Mouse (Mus musculus): ENCODE measurements at regions not wholly inside any gene's neighbourhood (a gene's known extent, or its start where the extent isn't known, plus 50 kb on each side); places are given as distances from the start of the nearest gene placed in this dataset.
A peak's percentile ranks its signal among the peaks of the same experiment; 100 is the strongest.

- DNase-seq: no peak
- Histone ChIP-seq H3K27ac (replicated peaks; ENCODE audit: low read depth, low read length) (no peak overlapping the region), H3K27me3 (ENCODE audit: control insufficient read depth, insufficient read depth, low read length) (no peaks in the 10 kb centered on the region), H3K4me2 (ENCODE audit: low read length) (no peak overlapping the region), H3K36me3 (ENCODE audit: control insufficient read depth, insufficient read depth, low read length) (no peaks in the 10 kb centered on the region), H3K4me3 (replicated peaks; ENCODE audit: low read depth, low read length) (no peak overlapping the region), H3K9ac (replicated peaks; ENCODE audit: low read length) (no peak overlapping the region), H3K9me3 (ENCODE audit: control insufficient read depth, low read length) (no peaks in the 10 kb centered on the region), H3K4me1 (ENCODE audit: control insufficient read depth, insufficient read depth, low read length) (no peaks in the 10 kb centered on the region)
- no peak for ATAC-seq (ENCODE audit: low FRiP score, low TSS enrichment)
- 78% methylated on average over 2 of the region's 2 CpGs for WGBS
Measured at GRCm38 (mm10) chr10:115025950-115026349, 158.9 kb downstream of the Tph2 start.

GRCm38 (mm10) chr10:115019443-115019842 lies 165.4 kb downstream of the Tph2 start:
- H3K27me3 ChIP-seq (ENCODE audit: control insufficient read depth, insufficient read depth, low read length): no peaks in the 10 kb centered on the region
- no peaks in the 10 kb centered on the region for H3K9me3 ChIP-seq (ENCODE audit: control insufficient read depth, low read length)
- no peak overlapping the region for H3K4me3 ChIP-seq (replicated peaks; ENCODE audit: low read depth, low read length)
- 61% methylated on average over 9 of the region's 9 CpGs for WGBS
- H3K4me2 ChIP-seq (ENCODE audit: low read length): no peak overlapping the region
- DNase-seq: peak; percentile 13
- no peak for ATAC-seq (ENCODE audit: low FRiP score, low TSS enrichment)
- H3K36me3 ChIP-seq (ENCODE audit: control insufficient read depth, insufficient read depth, low read length): no peaks in the 10 kb centered on the region
- H3K27ac ChIP-seq (replicated peaks; ENCODE audit: low read depth, low read length): no peak overlapping the region
- no peaks in the 10 kb centered on the region for H3K4me1 ChIP-seq (ENCODE audit: control insufficient read depth, insufficient read depth, low read length)
- H3K9ac ChIP-seq (replicated peaks; ENCODE audit: low read length): no peak overlapping the region

GRCm38 (mm10) chr10:115013491-115014001 lies 171.3 kb downstream of the Tph2 start:
- H3K9ac ChIP-seq (replicated peaks; ENCODE audit: low read length): no peak overlapping the region
- ATAC-seq (ENCODE audit: low FRiP score, low TSS enrichment) (peak; percentile 76; the same call in 1 of the 2 replicates), DNase-seq (peak; percentile 73)
- peaks cover 15% of the 10 kb centered on the region for H3K4me1 ChIP-seq (ENCODE audit: control insufficient read depth, insufficient read depth, low read length)
- no peaks in the 10 kb centered on the region for H3K27me3 ChIP-seq (ENCODE audit: control insufficient read depth, insufficient read depth, low read length)
- peak overlapping the region; percentile 44 for H3K4me2 ChIP-seq (ENCODE audit: low read length)
- H3K9me3 ChIP-seq (ENCODE audit: control insufficient read depth, low read length): no peaks in the 10 kb centered on the region
- WGBS: 17% methylated on average over 11 of the region's 11 CpGs
- no peaks in the 10 kb centered on the region for H3K36me3 ChIP-seq (ENCODE audit: control insufficient read depth, insufficient read depth, low read length)
- peak overlapping the region; percentile 64 for H3K27ac ChIP-seq (replicated peaks; ENCODE audit: low read depth, low read length)
- 0 out of 2 replicates have a peak overlapping the region, but pooled peaks have one; percentile 8 for H3K4me3 ChIP-seq (replicated peaks; ENCODE audit: low read depth, low read length)

- 39% methylated on average over 6 of the region's 6 CpGs for WGBS
- Histone ChIP-seq H3K36me3 (ENCODE audit: control insufficient read depth, insufficient read depth, low read length) (no peaks in the 10 kb centered on the region), H3K27me3 (ENCODE audit: control insufficient read depth, insufficient read depth, low read length) (no peaks in the 10 kb centered on the region), H3K9ac (replicated peaks; ENCODE audit: low read length) (no peak overlapping the region), H3K4me2 (ENCODE audit: low read length) (peak overlapping the region; percentile 44), H3K27ac (replicated peaks; ENCODE audit: low read depth, low read length) (peak overlapping the region; percentile 64; the same call in 1 of the 2 replicates), H3K9me3 (ENCODE audit: control insufficient read depth, low read length) (no peaks in the 10 kb centered on the region), H3K4me3 (replicated peaks; ENCODE audit: low read depth, low read length) (no peak overlapping the region), H3K4me1 (ENCODE audit: control insufficient read depth, insufficient read depth, low read length) (peaks cover 15% of the 10 kb centered on the region)
- DNase-seq (peak; percentile 71), ATAC-seq (ENCODE audit: low FRiP score, low TSS enrichment) (peak; percentile 82)
Measured at GRCm38 (mm10) chr10:115012922-115013321, 171.9 kb downstream of the Tph2 start.

GRCm38 (mm10) chr10:115012316-115012715 lies 172.5 kb downstream of the Tph2 start:
- Histone ChIP-seq H3K9me3 (ENCODE audit: control insufficient read depth, low read length) (no peaks in the 10 kb centered on the region), H3K9ac (replicated peaks; ENCODE audit: low read length) (no peak overlapping the region), H3K27ac (replicated peaks; ENCODE audit: low read depth, low read length) (peak overlapping the region; percentile 45; the same call in 1 of the 2 replicates), H3K36me3 (ENCODE audit: control insufficient read depth, insufficient read depth, low read length) (no peaks in the 10 kb centered on the region), H3K27me3 (ENCODE audit: control insufficient read depth, insufficient read depth, low read length) (no peaks in the 10 kb centered on the region), H3K4me2 (ENCODE audit: low read length) (no peak overlapping the region), H3K4me1 (ENCODE audit: control insufficient read depth, insufficient read depth, low read length) (peaks cover 15% of the 10 kb centered on the region), H3K4me3 (replicated peaks; ENCODE audit: low read depth, low read length) (no peak overlapping the region)
- DNase-seq (peak; percentile 39), ATAC-seq (ENCODE audit: low FRiP score, low TSS enrichment) (peak; percentile 18; the same call in 1 of the 2 replicates)
- WGBS: 29% methylated on average over 7 of the region's 7 CpGs

GRCm38 (mm10) chr10:115011911-115012310 lies 172.9 kb downstream of the Tph2 start:
- Histone ChIP-seq H3K9ac (replicated peaks; ENCODE audit: low read length) (no peak overlapping the region), H3K27ac (replicated peaks; ENCODE audit: low read depth, low read length) (peak overlapping the region; percentile 45; the same call in 1 of the 2 replicates), H3K4me3 (replicated peaks; ENCODE audit: low read depth, low read length) (no peak overlapping the region), H3K4me1 (ENCODE audit: control insufficient read depth, insufficient read depth, low read length) (peaks cover 15% of the 10 kb centered on the region), H3K9me3 (ENCODE audit: control insufficient read depth, low read length) (no peaks in the 10 kb centered on the region), H3K4me2 (ENCODE audit: low read length) (no peak overlapping the region), H3K27me3 (ENCODE audit: control insufficient read depth, insufficient read depth, low read length) (no peaks in the 10 kb centered on the region), H3K36me3 (ENCODE audit: control insufficient read depth, insufficient read depth, low read length) (no peaks in the 10 kb centered on the region)
- DNase-seq (no peak), ATAC-seq (ENCODE audit: low FRiP score, low TSS enrichment) (no peak)
- 76% methylated on average over 3 of the region's 3 CpGs for WGBS

- Histone ChIP-seq H3K4me2 (ENCODE audit: low read length) (no peak overlapping the region), H3K9me3 (ENCODE audit: control insufficient read depth, low read length) (no peaks in the 10 kb centered on the region), H3K36me3 (ENCODE audit: control insufficient read depth, insufficient read depth, low read length) (no peaks in the 10 kb centered on the region), H3K27ac (replicated peaks; ENCODE audit: low read depth, low read length) (no peak overlapping the region), H3K4me1 (ENCODE audit: control insufficient read depth, insufficient read depth, low read length) (no peaks in the 10 kb centered on the region), H3K9ac (replicated peaks; ENCODE audit: low read length) (no peak overlapping the region), H3K4me3 (replicated peaks; ENCODE audit: low read depth, low read length) (no peak overlapping the region), H3K27me3 (ENCODE audit: control insufficient read depth, insufficient read depth, low read length) (no peaks in the 10 kb centered on the region)
- ATAC-seq (ENCODE audit: low FRiP score, low TSS enrichment): no peak
- WGBS: 80% methylated on average over 3 of the region's 3 CpGs
- DNase-seq: no peak
Measured at GRCm38 (mm10) chr10:114996400-114996799, 188.4 kb downstream of the Tph2 start.

- Histone ChIP-seq H3K27ac (replicated peaks; ENCODE audit: low read depth, low read length) (no peak overlapping the region), H3K27me3 (ENCODE audit: control insufficient read depth, insufficient read depth, low read length) (no peaks in the 10 kb centered on the region), H3K4me1 (ENCODE audit: control insufficient read depth, insufficient read depth, low read length) (no peaks in the 10 kb centered on the region), H3K9me3 (ENCODE audit: control insufficient read depth, low read length) (no peaks in the 10 kb centered on the region), H3K36me3 (ENCODE audit: control insufficient read depth, insufficient read depth, low read length) (no peaks in the 10 kb centered on the region), H3K4me3 (replicated peaks; ENCODE audit: low read depth, low read length) (no peak overlapping the region), H3K9ac (replicated peaks; ENCODE audit: low read length) (no peak overlapping the region), H3K4me2 (ENCODE audit: low read length) (no peak overlapping the region)
- ATAC-seq (ENCODE audit: low FRiP score, low TSS enrichment): no peak
- WGBS: 88% methylated on average over 3 of the region's 3 CpGs
- DNase-seq: no peak
Measured at GRCm38 (mm10) chr10:114995211-114995908, 189.5 kb downstream of the Tph2 start.

Data from midbrain, embryonic 14.5 days (tissue).